Mouse (Mus musculus): ENCODE data around the gene Dpf3. TPM values are rescaled to one million over a fixed set of nuclear protein-coding genes. Genes with fewer than 3 reads are reported as not detected.

Gene Dpf3
- polyA plus RNA-seq, 1 experiment from 2014 or later, result 6.4 TPM

DNA sequence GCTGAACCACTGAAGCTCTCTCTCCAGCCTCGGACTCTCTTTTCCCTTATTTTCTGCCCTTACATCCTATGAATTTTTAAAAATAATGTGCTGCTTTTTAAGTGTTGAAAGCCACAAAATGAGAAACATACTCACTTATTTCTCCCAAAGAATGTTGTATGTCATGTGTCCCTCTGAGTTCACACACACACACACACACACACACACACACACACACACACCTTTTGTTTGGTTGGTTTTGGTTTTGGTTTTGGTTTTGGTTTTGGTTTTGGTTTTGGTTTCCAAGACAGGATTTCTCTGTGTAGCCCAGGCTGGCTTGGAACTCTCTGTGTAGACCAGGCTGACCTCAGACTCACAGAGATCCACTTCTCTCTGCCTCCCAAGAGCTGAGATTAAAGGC lies 37.0 kb downstream of the Dpf3 start:
- H3K36me3 ChIP-seq, result no peaks in the 10 kb centered on the region
- H3K4me3 ChIP-seq, result no peak overlapping the region
- H3K9me3 ChIP-seq (replicated peaks), result no peaks in the 10 kb centered on the region
- H3K27ac ChIP-seq (replicated peaks), result no peak overlapping the region
- H3K27me3 ChIP-seq (ENCODE audit: low read depth, poor library complexity, severe bottlenecking), result no peaks in the 10 kb centered on the region
- DNase-seq (ENCODE audit: low spot score), result no peak
- H3K4me1 ChIP-seq, result peaks cover 13% of the 10 kb centered on the region
- WGBS, result 95% methylated on average over 1 of the region's 1 CpGs

- no peaks in the 10 kb centered on the region for H3K36me3 ChIP-seq
- H3K9me3 ChIP-seq (replicated peaks), result no peaks in the 10 kb centered on the region
- no peaks in the 10 kb centered on the region for H3K27me3 ChIP-seq (ENCODE audit: low read depth, poor library complexity, severe bottlenecking)
Observed at GRCm38 (mm10) chr12:83449202-83449601, 38.3 kb downstream of the Dpf3 start.

DNA sequence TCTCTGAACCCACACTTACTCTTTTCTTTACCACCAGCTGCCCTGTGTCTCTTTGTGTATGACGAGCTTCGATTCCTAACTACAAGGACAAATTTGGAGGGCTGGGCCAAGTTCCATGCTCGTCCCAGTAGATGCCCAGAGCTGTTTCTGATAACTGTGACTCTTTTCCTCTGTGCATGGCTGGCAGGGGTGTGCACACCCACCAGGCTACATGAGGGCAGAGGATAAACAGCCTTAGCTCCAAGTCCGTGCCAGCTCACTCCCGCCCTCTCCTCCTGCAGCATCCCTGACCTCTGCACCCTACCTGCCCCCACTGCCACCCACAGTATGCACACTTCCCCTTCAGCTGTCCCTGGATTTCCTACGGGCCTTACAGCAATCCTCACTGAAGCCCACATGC lies 41.9 kb downstream of the Dpf3 start:
- no peaks in the 10 kb centered on the region for H3K9me3 ChIP-seq (replicated peaks)
- H3K4me1 ChIP-seq, result peaks cover 11% of the 10 kb centered on the region
- no peaks in the 10 kb centered on the region for H3K36me3 ChIP-seq
- H3K27me3 ChIP-seq (ENCODE audit: low read depth, poor library complexity, severe bottlenecking), result no peaks in the 10 kb centered on the region
- no peak overlapping the region for H3K4me3 ChIP-seq
- H3K27ac ChIP-seq (replicated peaks), result no peak overlapping the region
- DNase-seq (ENCODE audit: low spot score), result no peak
- WGBS, result 79% methylated on average over 6 of the region's 6 CpGs

More at GRCm38 (mm10) chr12:83449202-83449601, 38.3 kb downstream of the Dpf3 start:
- Histone ChIP-seq H3K27ac (replicated peaks) (no peak overlapping the region), H3K4me3 (no peak overlapping the region), H3K4me1 (peaks cover 11% of the 10 kb centered on the region)
- no peak for DNase-seq (ENCODE audit: low spot score)
- WGBS, result 91% methylated on average over 7 of the region's 7 CpGs

DNA sequence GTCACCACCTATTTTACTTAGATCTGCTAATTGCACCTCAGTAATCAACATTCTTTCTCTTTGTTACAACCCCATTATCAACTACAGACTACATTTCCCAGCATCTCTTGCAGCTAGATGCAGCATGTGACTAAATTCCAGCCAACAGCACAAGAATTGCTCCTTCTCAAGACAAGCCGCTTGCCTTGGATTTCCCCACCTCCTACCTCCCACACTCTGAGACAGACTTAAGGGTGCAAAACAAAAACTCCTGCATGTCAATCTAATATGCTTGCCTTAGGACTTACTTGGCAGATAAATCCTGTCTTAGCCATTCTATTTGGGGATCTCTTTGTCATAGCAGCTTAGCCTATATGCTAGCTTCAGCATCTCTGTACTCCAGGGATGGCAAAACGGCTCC lies 43.1 kb downstream of the Dpf3 start:
- H3K27ac ChIP-seq (replicated peaks), result no peak overlapping the region

DNA sequence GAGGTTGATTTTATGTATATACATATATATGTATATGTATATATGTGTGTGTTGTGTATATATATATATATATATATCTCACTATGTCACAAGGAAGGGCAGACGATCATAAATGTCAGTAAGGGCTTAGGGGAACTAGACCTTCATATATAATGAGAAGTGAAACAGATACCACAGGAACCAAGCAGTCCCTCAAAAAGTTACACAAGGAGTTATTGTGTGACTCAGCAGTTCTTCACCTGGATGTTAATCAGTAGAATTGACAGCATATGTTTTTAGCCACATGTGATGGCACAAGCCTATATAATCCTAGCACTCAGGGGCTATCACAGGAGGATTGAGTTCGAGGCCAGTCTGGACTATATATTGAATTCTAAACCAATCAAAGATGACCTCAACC lies 49.5 kb downstream of the Dpf3 start:
- Histone ChIP-seq H3K36me3 (no peaks in the 10 kb centered on the region), H3K4me1 (no peaks in the 10 kb centered on the region), H3K27ac (replicated peaks) (no peak overlapping the region), H3K9me3 (replicated peaks) (no peaks in the 10 kb centered on the region), H3K27me3 (ENCODE audit: low read depth, poor library complexity, severe bottlenecking) (no peaks in the 10 kb centered on the region), H3K4me3 (no peak overlapping the region)
- DNase-seq (ENCODE audit: low spot score), result no peak
- 89% methylated on average over 2 of the region's 2 CpGs for WGBS

More for the DNA sequence above, 43.1 kb downstream of the Dpf3 start:
- peaks cover 11% of the 10 kb centered on the region for H3K4me1 ChIP-seq
- H3K9me3 ChIP-seq (replicated peaks), result no peaks in the 10 kb centered on the region
- WGBS, result 87% methylated on average over 2 of the region's 2 CpGs
- no peaks in the 10 kb centered on the region for H3K36me3 ChIP-seq
- H3K27me3 ChIP-seq (ENCODE audit: low read depth, poor library complexity, severe bottlenecking), result no peaks in the 10 kb centered on the region
- no peak for DNase-seq (ENCODE audit: low spot score)
- no peak overlapping the region for H3K4me3 ChIP-seq

GRCm38 (mm10) chr12:83433987-83434698 lies 53.4 kb downstream of the Dpf3 start:
- H3K9me3 ChIP-seq (replicated peaks), result no peaks in the 10 kb centered on the region
- no peaks in the 10 kb centered on the region for H3K36me3 ChIP-seq
- H3K27me3 ChIP-seq (ENCODE audit: low read depth, poor library complexity, severe bottlenecking), result no peaks in the 10 kb centered on the region
- no peak overlapping the region for H3K4me3 ChIP-seq
- H3K27ac ChIP-seq (replicated peaks), result no peak overlapping the region
- 65% methylated on average over 10 of the region's 10 CpGs for WGBS
- H3K4me1 ChIP-seq, result no peaks in the 10 kb centered on the region
- no peak for DNase-seq (ENCODE audit: low spot score)

DNA sequence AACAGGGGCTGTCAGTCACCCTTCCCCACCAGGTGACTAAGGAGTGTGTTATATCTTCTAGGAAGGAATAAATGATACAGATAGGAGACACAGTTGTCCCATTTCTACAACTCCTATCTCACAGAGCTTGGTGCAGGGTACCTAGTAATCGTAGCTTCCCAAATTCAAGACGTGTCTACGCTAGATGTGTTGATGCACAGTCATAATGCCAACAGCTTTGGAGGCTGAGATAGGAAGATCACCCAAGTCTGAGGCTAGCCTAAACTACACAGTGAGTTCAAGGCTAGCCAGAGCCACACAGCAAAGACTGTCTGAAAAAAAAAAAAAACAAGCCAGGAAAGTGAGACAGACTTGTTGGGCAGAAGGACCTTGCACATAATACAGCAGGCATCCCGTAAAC lies 54.1 kb downstream of the Dpf3 start:
- no peaks in the 10 kb centered on the region for H3K27me3 ChIP-seq (ENCODE audit: low read depth, poor library complexity, severe bottlenecking)
- 91% methylated on average over 4 of the region's 4 CpGs for WGBS
- peaks cover 5% of the 10 kb centered on the region for H3K4me1 ChIP-seq

GRCm38 (mm10) chr12:83430207-83430606 lies 57.3 kb downstream of the Dpf3 start:
- DNase-seq (ENCODE audit: low spot score), result no peak
- Histone ChIP-seq H3K27ac (replicated peaks) (no peak overlapping the region), H3K4me1 (peaks cover 36% of the 10 kb centered on the region), H3K9me3 (replicated peaks) (no peaks in the 10 kb centered on the region), H3K36me3 (no peaks in the 10 kb centered on the region), H3K27me3 (ENCODE audit: low read depth, poor library complexity, severe bottlenecking) (no peaks in the 10 kb centered on the region), H3K4me3 (no peak overlapping the region)
- WGBS, result 92% methylated on average over 5 of the region's 5 CpGs

More for the DNA sequence above, 54.1 kb downstream of the Dpf3 start:
- Histone ChIP-seq H3K36me3 (no peaks in the 10 kb centered on the region), H3K27ac (replicated peaks) (no peak overlapping the region), H3K4me3 (no peak overlapping the region), H3K9me3 (replicated peaks) (no peaks in the 10 kb centered on the region)
- no peak for DNase-seq (ENCODE audit: low spot score)

DNA sequence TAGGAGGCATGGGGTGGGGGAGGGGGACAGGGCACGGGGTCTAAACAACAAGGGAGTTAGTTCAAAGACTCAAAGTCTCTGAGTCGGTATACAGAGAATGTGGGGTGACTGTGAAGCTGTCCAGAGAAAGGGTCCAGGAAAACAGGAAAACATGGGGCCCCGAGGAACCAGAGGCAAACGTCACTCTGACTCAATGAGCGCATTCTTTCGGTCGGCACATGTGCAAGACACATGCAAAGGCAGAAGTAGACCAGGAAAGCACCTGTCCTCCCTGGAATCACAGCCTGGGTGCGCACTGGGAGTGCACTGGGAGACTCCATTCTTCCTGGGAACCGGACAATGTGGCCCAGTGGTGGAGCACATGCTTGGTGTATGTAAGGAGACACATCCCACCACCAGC lies 59.5 kb downstream of the Dpf3 start:
- no peaks in the 10 kb centered on the region for H3K36me3 ChIP-seq
- H3K4me1 ChIP-seq, result peaks cover 50% of the 10 kb centered on the region
- peak overlapping the region; percentile 74 for H3K27ac ChIP-seq (replicated peaks)
- H3K9me3 ChIP-seq (replicated peaks), result no peaks in the 10 kb centered on the region
- WGBS, result 63% methylated on average over 9 of the region's 9 CpGs
- H3K4me3 ChIP-seq, result no peak overlapping the region
- DNase-seq (ENCODE audit: low spot score), result no peak
- no peaks in the 10 kb centered on the region for H3K27me3 ChIP-seq (ENCODE audit: low read depth, poor library complexity, severe bottlenecking)

- Histone ChIP-seq H3K27ac (replicated peaks) (peak overlapping the region; percentile 74), H3K4me1 (peaks cover 50% of the 10 kb centered on the region), H3K36me3 (no peaks in the 10 kb centered on the region), H3K9me3 (replicated peaks) (no peaks in the 10 kb centered on the region), H3K27me3 (ENCODE audit: low read depth, poor library complexity, severe bottlenecking) (no peaks in the 10 kb centered on the region), H3K4me3 (no peak overlapping the region)
- 68% methylated on average over 4 of the region's 4 CpGs for WGBS
- no peak for DNase-seq (ENCODE audit: low spot score)
Observed at GRCm38 (mm10) chr12:83427601-83428000, 59.9 kb downstream of the Dpf3 start.

DNA sequence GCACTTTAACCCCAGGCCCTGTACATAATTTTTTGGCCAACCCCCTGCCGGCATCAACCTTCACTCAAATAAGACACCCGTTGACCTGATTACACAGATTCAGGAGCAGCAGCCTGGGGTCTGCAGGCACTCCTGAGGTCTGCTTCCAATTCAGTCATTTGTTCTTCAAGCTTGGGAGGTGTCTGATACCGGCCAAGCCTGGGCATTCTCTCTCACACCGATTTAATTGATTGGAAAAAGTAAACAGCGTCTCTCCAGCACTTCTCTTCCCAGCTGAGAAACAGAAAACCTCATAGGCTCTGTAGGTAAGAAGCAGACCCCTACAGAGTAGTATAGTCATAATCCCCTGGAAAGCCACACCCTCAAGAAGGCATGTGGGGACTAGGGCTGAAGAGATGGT lies 61.2 kb downstream of the Dpf3 start:
- Histone ChIP-seq H3K27me3 (ENCODE audit: low read depth, poor library complexity, severe bottlenecking) (no peaks in the 10 kb centered on the region), H3K4me3 (no peak overlapping the region), H3K4me1 (peaks cover 50% of the 10 kb centered on the region), H3K27ac (replicated peaks) (0 out of 2 replicates have a peak overlapping the region, but pooled peaks have one; percentile 9), H3K9me3 (replicated peaks) (peaks cover under 1% of the 10 kb centered on the region; the same call in 1 of the 2 replicates), H3K36me3 (no peaks in the 10 kb centered on the region)
- WGBS, result 69% methylated on average over 5 of the region's 5 CpGs
- no peak for DNase-seq (ENCODE audit: low spot score)

- 88% methylated on average over 7 of the region's 7 CpGs for WGBS
- H3K9me3 ChIP-seq (replicated peaks), result peaks cover 4% of the 10 kb centered on the region; the same call in 1 of the 2 replicates
Observed at GRCm38 (mm10) chr12:83425736-83426135, 61.8 kb downstream of the Dpf3 start.

GRCm38 (mm10) chr12:83424720-83425444 lies 62.6 kb downstream of the Dpf3 start:
- peak overlapping the region; percentile 57; the same call in 1 of the 2 replicates for H3K27ac ChIP-seq (replicated peaks)

More at GRCm38 (mm10) chr12:83425736-83426135, 61.8 kb downstream of the Dpf3 start:
- H3K4me1 ChIP-seq, result peaks cover 50% of the 10 kb centered on the region
- DNase-seq (ENCODE audit: low spot score), result no peak
- H3K27me3 ChIP-seq (ENCODE audit: low read depth, poor library complexity, severe bottlenecking), result no peaks in the 10 kb centered on the region
- peak overlapping the region; percentile 57; the same call in 1 of the 2 replicates for H3K27ac ChIP-seq (replicated peaks)
- no peaks in the 10 kb centered on the region for H3K36me3 ChIP-seq
- no peak overlapping the region for H3K4me3 ChIP-seq

More at GRCm38 (mm10) chr12:83424720-83425444, 62.6 kb downstream of the Dpf3 start:
- DNase-seq (ENCODE audit: low spot score), result no peak
- H3K9me3 ChIP-seq (replicated peaks), result peaks cover 4% of the 10 kb centered on the region; the same call in 1 of the 2 replicates
- 59% methylated on average over 11 of the region's 11 CpGs for WGBS
- H3K36me3 ChIP-seq, result no peaks in the 10 kb centered on the region
- H3K4me3 ChIP-seq, result no peak overlapping the region
- no peaks in the 10 kb centered on the region for H3K27me3 ChIP-seq (ENCODE audit: low read depth, poor library complexity, severe bottlenecking)
- peaks cover 50% of the 10 kb centered on the region for H3K4me1 ChIP-seq

Measured in midbrain, embryonic 10.5 days (tissue).